Mouse (Mus musculus): ENCODE measurements around the gene Cavin1.

DNA sequence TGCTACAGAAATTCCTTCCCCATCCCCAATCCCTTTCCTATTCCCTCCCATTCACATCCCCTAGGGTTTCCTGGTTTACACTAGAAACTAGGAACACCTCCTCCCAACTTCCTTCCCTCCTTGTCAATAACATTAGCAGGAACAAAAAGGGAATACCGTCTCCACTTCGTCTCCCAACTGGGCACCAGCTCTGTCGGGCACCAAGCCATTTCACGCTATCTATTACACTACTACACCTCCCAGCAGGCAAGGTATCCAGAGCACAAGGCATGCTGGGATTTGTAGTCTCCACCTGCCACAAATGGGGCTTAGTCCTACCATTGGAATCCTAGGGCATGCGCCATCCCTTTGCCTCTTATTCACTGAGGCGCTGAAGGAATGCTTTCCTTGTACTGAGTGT lies 10.1 kb downstream of the Cavin1 start:
- TF ChIP-seq CTCF (conservative IDR thresholded peaks at IDR 0.05; ENCODE audit: insufficient read depth, insufficient read length, low read depth, low read length) (no peak), POLR2A (IDR thresholded peaks at IDR 0.05; ENCODE audit: low read depth, low read length) (no peak)

All from kidney, adult 2 months (tissue).